Mouse (Mus musculus): ENCODE data around the gene Gm20388. TPM values are rescaled to one million over a fixed set of nuclear protein-coding genes. Genes with fewer than 3 reads are reported as not detected.

Gene Gm20388
- polyA plus RNA-seq, 1 experiment from 2014 or later, result not detected

GRCm38 (mm10) chr8:122766189-122766588 is 2855.5 kb downstream of the Gm20388 start:
- 57% methylated on average over 5 of the region's 5 CpGs for WGBS
- no peak overlapping the region for H3K4me2 ChIP-seq
- no peak overlapping the region for H3K27ac ChIP-seq (replicated peaks)
- no peak overlapping the region for H3K9ac ChIP-seq
- ATAC-seq (ENCODE audit: extremely low read depth, insufficient number of reproducible peaks, low FRiP score, low TSS enrichment), result no peak
- no peaks in the 10 kb centered on the region for H3K9me3 ChIP-seq
- peaks cover 19% of the 10 kb centered on the region for H3K4me1 ChIP-seq
- H3K27me3 ChIP-seq (replicated peaks), result peaks cover 85% of the 10 kb centered on the region
- H3K36me3 ChIP-seq, result no peaks in the 10 kb centered on the region
- no peak overlapping the region for H3K4me3 ChIP-seq

GRCm38 (mm10) chr8:122766647-122767200 is 2856.1 kb downstream of the Gm20388 start:
- 69% methylated on average over 8 of the region's 8 CpGs for WGBS
- Histone ChIP-seq H3K9me3 (no peaks in the 10 kb centered on the region), H3K4me2 (no peak overlapping the region), H3K27ac (replicated peaks) (no peak overlapping the region), H3K9ac (no peak overlapping the region), H3K36me3 (no peaks in the 10 kb centered on the region), H3K4me1 (peaks cover 19% of the 10 kb centered on the region), H3K4me3 (no peak overlapping the region), H3K27me3 (replicated peaks) (peaks cover 83% of the 10 kb centered on the region)
- ATAC-seq (ENCODE audit: extremely low read depth, insufficient number of reproducible peaks, low FRiP score, low TSS enrichment), result no peak

GRCm38 (mm10) chr8:122767229-122767628 is 2856.6 kb downstream of the Gm20388 start:
- Histone ChIP-seq H3K27ac (replicated peaks) (no peak overlapping the region), H3K9ac (no peak overlapping the region), H3K27me3 (replicated peaks) (peaks cover 83% of the 10 kb centered on the region), H3K4me1 (peaks cover 19% of the 10 kb centered on the region), H3K4me2 (no peak overlapping the region), H3K36me3 (no peaks in the 10 kb centered on the region), H3K9me3 (no peaks in the 10 kb centered on the region), H3K4me3 (no peak overlapping the region)
- 41% methylated on average over 9 of the region's 9 CpGs for WGBS
- ATAC-seq (ENCODE audit: extremely low read depth, insufficient number of reproducible peaks, low FRiP score, low TSS enrichment), result no peak

- no peak overlapping the region for H3K4me3 ChIP-seq
- no peaks in the 10 kb centered on the region for H3K36me3 ChIP-seq
- H3K4me1 ChIP-seq, result peaks cover 11% of the 10 kb centered on the region
- no peak overlapping the region for H3K4me2 ChIP-seq
- no peaks in the 10 kb centered on the region for H3K9me3 ChIP-seq
- ATAC-seq (ENCODE audit: extremely low read depth, insufficient number of reproducible peaks, low FRiP score, low TSS enrichment), result no peak
- peaks cover 95% of the 10 kb centered on the region for H3K27me3 ChIP-seq (replicated peaks)
- no peak overlapping the region for H3K27ac ChIP-seq (replicated peaks)
- 45% methylated on average over 24 of the region's 24 CpGs for WGBS
- H3K9ac ChIP-seq, result no peak overlapping the region
Measured at GRCm38 (mm10) chr8:122769251-122770058, 2858.8 kb downstream of the Gm20388 start.

GRCm38 (mm10) chr8:122772431-122773060 is 2861.9 kb downstream of the Gm20388 start:
- no peaks in the 10 kb centered on the region for H3K9me3 ChIP-seq
- no peak overlapping the region for H3K4me3 ChIP-seq
- no peaks in the 10 kb centered on the region for H3K36me3 ChIP-seq
- WGBS, result 26% methylated on average over 10 of the region's 10 CpGs
- no peak overlapping the region for H3K27ac ChIP-seq (replicated peaks)
- H3K9ac ChIP-seq, result no peak overlapping the region
- H3K27me3 ChIP-seq (replicated peaks), result peaks cover 71% of the 10 kb centered on the region
- ATAC-seq (ENCODE audit: extremely low read depth, insufficient number of reproducible peaks, low FRiP score, low TSS enrichment), result no peak; the same call in 1 of the 2 replicates
- H3K4me1 ChIP-seq, result peaks cover 19% of the 10 kb centered on the region
- H3K4me2 ChIP-seq, result no peak overlapping the region

- peak within 1 kb of the TSS; percentile 97 for H3K4me2 ChIP-seq
- peak within 1 kb of the TSS; percentile 88 for H3K4me3 ChIP-seq
- H3K27me3 ChIP-seq (replicated peaks), result peaks cover 43% of the 10 kb centered on the region
- H3K4me1 ChIP-seq, result peaks cover 12% of the 10 kb centered on the region
- peaks cover 7% of the 10 kb centered on the region for H3K36me3 ChIP-seq
- 1% methylated on average over 50 of the region's 50 CpGs for WGBS
- H3K27ac ChIP-seq (replicated peaks), result no peak within 1 kb of the TSS
- no peak for ATAC-seq (ENCODE audit: extremely low read depth, insufficient number of reproducible peaks, low FRiP score, low TSS enrichment)
- H3K9ac ChIP-seq, result peak within 1 kb of the TSS; percentile 96
- H3K9me3 ChIP-seq, result no peaks in the 10 kb centered on the region
Measured at GRCm38 (mm10) chr8:122775285-122776155, 2864.9 kb downstream of the Gm20388 start, which contains the start of gene Acsf3. Acsf3 (plus strand) TSS chr8:122775486.

- 87% methylated on average over 6 of the region's 6 CpGs for WGBS
- ATAC-seq (ENCODE audit: extremely low read depth, insufficient number of reproducible peaks, low FRiP score, low TSS enrichment), result no peak
- peaks cover 29% of the 10 kb centered on the region for H3K36me3 ChIP-seq
Measured at GRCm38 (mm10) chr8:122777701-122778100, 2867.1 kb downstream of the Gm20388 start.

GRCm38 (mm10) chr8:122778703-122779239 is 2868.1 kb downstream of the Gm20388 start:
- 0 out of 2 replicates have a peak overlapping the region, but pooled peaks have one; percentile 19 for H3K9ac ChIP-seq
- ATAC-seq (ENCODE audit: extremely low read depth, insufficient number of reproducible peaks, low FRiP score, low TSS enrichment), result no peak
- H3K27ac ChIP-seq (replicated peaks), result no peak overlapping the region
- no peaks in the 10 kb centered on the region for H3K9me3 ChIP-seq
- 65% methylated on average over 3 of the region's 3 CpGs for WGBS
- H3K4me2 ChIP-seq, result no peak overlapping the region
- H3K27me3 ChIP-seq (replicated peaks), result peaks cover 13% of the 10 kb centered on the region
- H3K4me3 ChIP-seq, result no peak overlapping the region
- peaks cover 36% of the 10 kb centered on the region for H3K36me3 ChIP-seq
- H3K4me1 ChIP-seq, result peaks cover 12% of the 10 kb centered on the region

More at GRCm38 (mm10) chr8:122777701-122778100, 2867.1 kb downstream of the Gm20388 start:
- Histone ChIP-seq H3K9ac (no peak overlapping the region), H3K4me3 (no peak overlapping the region), H3K9me3 (no peaks in the 10 kb centered on the region), H3K4me1 (peaks cover 12% of the 10 kb centered on the region), H3K4me2 (no peak overlapping the region), H3K27me3 (replicated peaks) (peaks cover 23% of the 10 kb centered on the region), H3K27ac (replicated peaks) (no peak overlapping the region)

GRCm38 (mm10) chr8:122779255-122779654 is 2868.6 kb downstream of the Gm20388 start:
- Histone ChIP-seq H3K36me3 (peaks cover 41% of the 10 kb centered on the region), H3K27ac (replicated peaks) (no peak overlapping the region), H3K4me2 (no peak overlapping the region), H3K27me3 (replicated peaks) (peaks cover 9% of the 10 kb centered on the region), H3K4me1 (peaks cover 12% of the 10 kb centered on the region), H3K9me3 (no peaks in the 10 kb centered on the region), H3K4me3 (no peak overlapping the region), H3K9ac (0 out of 2 replicates have a peak overlapping the region, but pooled peaks have one; percentile 19)
- no peak for ATAC-seq (ENCODE audit: extremely low read depth, insufficient number of reproducible peaks, low FRiP score, low TSS enrichment)
- WGBS, result 67% methylated on average over 9 of the region's 9 CpGs

- H3K4me1 ChIP-seq, result no peaks in the 10 kb centered on the region
- H3K4me3 ChIP-seq, result no peak overlapping the region
- peaks cover 86% of the 10 kb centered on the region for H3K36me3 ChIP-seq
- WGBS, result 88% methylated on average over 1 of the region's 1 CpGs
- H3K4me2 ChIP-seq, result no peak overlapping the region
- no peak for ATAC-seq (ENCODE audit: extremely low read depth, insufficient number of reproducible peaks, low FRiP score, low TSS enrichment)
- no peaks in the 10 kb centered on the region for H3K9me3 ChIP-seq
- no peaks in the 10 kb centered on the region for H3K27me3 ChIP-seq (replicated peaks)
- H3K9ac ChIP-seq, result no peak overlapping the region
- H3K27ac ChIP-seq (replicated peaks), result no peak overlapping the region
Measured at GRCm38 (mm10) chr8:122784756-122785155, 2874.1 kb downstream of the Gm20388 start.

Measured in heart, embryonic 13.5 days (tissue).